Mouse (Mus musculus) limb, embryonic 14.5 days (tissue): ENCODE results near the gene Ostm1. TPM values are rescaled to one million over a fixed set of nuclear protein-coding genes. Genes with fewer than 3 reads are reported as not detected.
A peak's percentile ranks its signal among the peaks of the same experiment; 100 is the strongest.

Experiments
- ATAC-seq: fragments of 200-750 bp; cut with Nextera tagmentation; 2 replicates; pipeline ENCODE4 v1.8.0; 2017; ENCODE audit warnings: low read depth, moderate number of reproducible peaks, moderate TSS enrichment; ENCODE audit not compliant: low FRiP score
- DNase-seq: peaks from one replicate; pipeline ENCODE4 v3.0.0-alpha.2; 2015; ENCODE audit warnings: low spot score
- H3K27ac ChIP-seq: fragments of 300-500 bp; sonication (generic); replicated peaks from 2 replicates; pipeline ENCODE4 v1.5.1; 2014; ENCODE audit warnings: low read depth, mild to moderate bottlenecking, low read length, moderate library complexity, mixed read lengths
- H3K27me3 ChIP-seq: fragments of 300-500 bp; sonication (generic); 2 replicates; pipeline ENCODE4 v1.6.1; 2014; ENCODE audit warnings: low read length, mixed read lengths; ENCODE audit not compliant: control insufficient read depth, insufficient read depth
- H3K36me3 ChIP-seq: fragments of 300-500 bp; sonication (generic); 2 replicates; pipeline ENCODE4 v1.6.1; 2014; ENCODE audit warnings: mild to moderate bottlenecking, low read length, moderate library complexity, mixed read lengths; ENCODE audit not compliant: control insufficient read depth, insufficient read depth
- H3K4me1 ChIP-seq: fragments of 300-500 bp; sonication (generic); 2 replicates; pipeline ENCODE4 v1.6.1; 2014; ENCODE audit warnings: antibody characterized with exemption, low read length, mixed read lengths; ENCODE audit not compliant: control insufficient read depth, insufficient read depth
- H3K4me2 ChIP-seq: fragments of 300-500 bp; sonication (generic); replicated peaks from 2 replicates; pipeline ENCODE4 v1.6.1; 2014; ENCODE audit warnings: low read depth, mild to moderate bottlenecking, low read length, moderate library complexity; ENCODE audit not compliant: severe bottlenecking
- H3K4me3 ChIP-seq: fragments of 300-500 bp; sonication (generic); replicated peaks from 2 replicates; pipeline ENCODE4 v1.5.1; 2014; ENCODE audit warnings: low read length
- H3K9ac ChIP-seq: fragments of 300-500 bp; sonication (generic); 2 replicates; pipeline ENCODE4 v1.6.1; 2014; ENCODE audit warnings: mild to moderate bottlenecking, low read depth, low read length, moderate library complexity; ENCODE audit not compliant: severe bottlenecking
- H3K9me3 ChIP-seq: fragments of 300-500 bp; sonication (generic); 2 replicates; pipeline ENCODE4 v1.6.1; 2016; ENCODE audit warnings: low read length; ENCODE audit not compliant: control insufficient read depth
- POLR2A ChIP-seq: fragments of 200-500 bp; IDR thresholded peaks from 2 replicates; pipeline ENCODE4 v1.8.0; 2012; ENCODE audit warnings: inconsistent platforms, mild to moderate bottlenecking, moderate library complexity, borderline replicate concordance; ENCODE audit not compliant: insufficient read depth, insufficient read length; ENCODE audit errors: extremely low read depth
- WGBS: fragments of 180-500 bp; shearing (Covaris S2); extraction: QIAGEN DNeasy Blood & Tissue Kit; methylation state at CpG from one replicate; pipeline ENCODE4 v1.1.7; 2014; 5-methylcytosine and 5-hydroxymethylcytosine counted together
- polyA plus RNA-seq, 2 experiments: library from polyadenylated mRNA; depleted of rRNA in 1 of 2; stranded (reverse) in 1 of 2; unstranded in 1 of 2; fragments of >200 nt; fragmentation: Nextera tagmentation in 1 of 2; extraction: Ambion mirVana in 1 of 2; gene quantifications; 2 replicates each; pipeline versions ENCODE4 v1.2.1 to v1.2.3; 2012 to 2014

The Ostm1 gene
- polyA plus RNA-seq, 2 experiments: 6.9 to 12.0 TPM

GRCm38 (mm10) chr10:42601556-42601955, 17.9 kb downstream of the Ostm1 start:
- H3K36me3 ChIP-seq: no peaks in the 10 kb centered on the region
- H3K4me2 ChIP-seq: no peak overlapping the region
- no peak overlapping the region for H3K9ac ChIP-seq
- ATAC-seq (no peak), DNase-seq (no peak)
- no peaks in the 10 kb centered on the region for H3K4me1 ChIP-seq
- no peak for TF ChIP-seq POLR2A
- H3K9me3 ChIP-seq: peaks cover 5% of the 10 kb centered on the region; the same call in 1 of the 2 replicates
- H3K4me3 ChIP-seq: no peak overlapping the region
- H3K27me3 ChIP-seq: 0 out of 2 replicates have a peak, but pooled peaks cover 11% of the 10 kb centered on the region
- no peak overlapping the region for H3K27ac ChIP-seq
- 20% methylated on average over 10 of the region's 10 CpGs for WGBS

- H3K27ac ChIP-seq: no peak overlapping the region
- DNase-seq (no peak), ATAC-seq (no peak)
- no peak overlapping the region for H3K9ac ChIP-seq
- no peak for TF ChIP-seq POLR2A
- no peak overlapping the region for H3K4me2 ChIP-seq
- peaks cover 5% of the 10 kb centered on the region; the same call in 1 of the 2 replicates for H3K9me3 ChIP-seq
- 0 out of 2 replicates have a peak, but pooled peaks cover 8% of the 10 kb centered on the region for H3K27me3 ChIP-seq
- H3K36me3 ChIP-seq: no peaks in the 10 kb centered on the region
- WGBS: 62% methylated on average over 2 of the region's 2 CpGs
- no peak overlapping the region for H3K4me3 ChIP-seq
- no peaks in the 10 kb centered on the region for H3K4me1 ChIP-seq
Measured at GRCm38 (mm10) chr10:42604874-42605273, 21.3 kb downstream of the Ostm1 start.

GRCm38 (mm10) chr10:42606757-42607156, 23.1 kb downstream of the Ostm1 start:
- H3K9ac ChIP-seq: no peak overlapping the region
- no peak for TF ChIP-seq POLR2A
- no peaks in the 10 kb centered on the region for H3K36me3 ChIP-seq
- H3K4me3 ChIP-seq: no peak overlapping the region
- no peak for DNase-seq
- WGBS: 66% methylated on average over 4 of the region's 4 CpGs
- no peaks in the 10 kb centered on the region for H3K4me1 ChIP-seq
- no peak for ATAC-seq
- no peak overlapping the region for H3K4me2 ChIP-seq
- peaks cover 13% of the 10 kb centered on the region for H3K27me3 ChIP-seq
- H3K27ac ChIP-seq: no peak overlapping the region
- H3K9me3 ChIP-seq: peaks cover 5% of the 10 kb centered on the region; the same call in 1 of the 2 replicates

DNA sequence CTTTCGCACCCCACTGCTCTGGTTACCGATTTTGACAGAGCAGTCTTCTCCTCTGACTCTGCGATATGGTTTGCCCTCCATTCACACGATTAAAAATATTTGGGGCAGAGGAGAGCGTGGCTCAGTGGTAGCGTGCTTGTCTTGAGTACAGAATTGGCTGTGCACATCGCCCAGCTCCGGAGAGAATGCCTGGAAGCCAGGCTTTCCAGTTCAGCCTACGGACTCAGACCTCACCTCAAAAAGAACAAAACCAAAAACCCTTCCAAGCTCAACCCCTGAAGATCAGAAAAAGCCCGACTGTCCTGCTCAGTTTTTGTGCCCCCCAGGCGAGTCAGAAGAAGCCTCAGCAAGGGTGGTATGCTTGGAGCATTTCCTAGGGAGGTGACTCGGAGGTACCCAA, 29.5 kb downstream of the Ostm1 start:
- no peak for DNase-seq
- Histone ChIP-seq H3K4me1 (peaks cover 5% of the 10 kb centered on the region; the same call in 1 of the 2 replicates), H3K9me3 (no peaks in the 10 kb centered on the region), H3K27ac (no peak overlapping the region), H3K4me2 (no peak overlapping the region), H3K27me3 (peaks cover 62% of the 10 kb centered on the region), H3K4me3 (no peak overlapping the region), H3K9ac (no peak overlapping the region), H3K36me3 (no peaks in the 10 kb centered on the region)
- TF ChIP-seq POLR2A: no peak
- ATAC-seq: no peak
- 7% methylated on average over 12 of the region's 12 CpGs for WGBS

DNA sequence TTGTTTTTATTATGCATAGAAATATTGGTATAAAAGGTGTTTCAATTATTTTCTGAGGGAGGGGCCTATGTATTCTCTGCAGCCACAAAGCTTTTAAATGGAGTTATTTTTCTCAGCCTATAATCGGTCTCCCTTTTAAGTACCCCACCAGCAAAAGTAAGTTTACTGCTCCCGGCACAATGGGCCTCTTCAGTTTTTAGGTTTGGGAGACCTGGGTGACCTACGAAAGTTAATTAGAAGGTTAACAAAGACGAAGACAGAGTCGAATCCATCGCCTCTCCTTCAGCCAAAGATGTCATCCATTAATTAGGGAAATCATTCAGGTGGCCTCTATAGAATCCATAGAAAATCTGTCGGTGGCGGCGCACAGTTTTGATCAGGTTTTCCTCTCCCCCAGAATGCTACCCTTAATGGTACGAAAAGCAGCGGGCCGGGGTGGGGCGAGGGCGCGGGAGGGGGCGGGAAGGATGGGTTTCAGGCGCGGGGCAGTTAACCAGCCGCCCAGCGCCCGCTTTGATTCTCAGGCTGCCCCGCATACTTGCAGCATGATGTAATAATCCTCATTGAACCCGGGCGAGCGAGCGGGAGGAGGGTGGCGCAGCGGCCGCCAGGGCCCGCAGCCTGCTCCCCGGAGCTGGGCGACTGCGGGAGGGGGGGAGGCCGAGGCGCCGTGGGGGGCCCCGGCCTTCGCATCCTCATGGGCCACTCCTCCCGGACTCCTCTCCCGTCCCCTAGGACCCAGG, 30.2 kb downstream of the Ostm1 start:
- peak; percentile 63 for DNase-seq
- H3K27me3 ChIP-seq: peaks cover 64% of the 10 kb centered on the region

More for the DNA sequence above, 30.2 kb downstream of the Ostm1 start:
- H3K9ac ChIP-seq: peak overlapping the region; percentile 34
- no peaks in the 10 kb centered on the region for H3K9me3 ChIP-seq
- no peaks in the 10 kb centered on the region for H3K36me3 ChIP-seq
- peak overlapping the region; percentile 38 for H3K4me3 ChIP-seq
- ATAC-seq: peak; percentile 60
- 2% methylated on average over 25 of the region's 40 CpGs for whole genome bisulfite sequencing
- peak overlapping the region; percentile 61 for H3K4me2 ChIP-seq
- TF ChIP-seq POLR2A: no peak
- no peak overlapping the region for H3K27ac ChIP-seq
- peaks cover 5% of the 10 kb centered on the region; the same call in 1 of the 2 replicates for H3K4me1 ChIP-seq
